Mouse (Mus musculus) hindbrain, embryonic 16.5 days (tissue): ENCODE measurements at regions not wholly inside any gene's neighbourhood (a gene's known extent, or its start where the extent isn't known, plus 50 kb on each side); places are given as distances from the start of the nearest gene placed in this dataset.

Experiments used
- ATAC-seq: fragments of 200-750 bp; cut with Nextera tagmentation; 2 replicates; pipeline ENCODE4 v1.8.0; 2017; ENCODE audit warnings: moderate TSS enrichment, moderate library complexity
- H3K27ac ChIP-seq: fragments of 300-500 bp; sonication (generic); 2 replicates; pipeline ENCODE4 v1.5.1; 2014; ENCODE audit warnings: low read depth, mild to moderate bottlenecking, control low read depth, low read length, moderate library complexity
- H3K27me3 ChIP-seq: fragments of 300-500 bp; sonication (generic); replicated peaks from 2 replicates; pipeline ENCODE4 v1.6.1; 2014; ENCODE audit warnings: low read length; ENCODE audit not compliant: control insufficient read depth, insufficient read depth
- H3K36me3 ChIP-seq: fragments of 300-500 bp; sonication (generic); 2 replicates; pipeline ENCODE4 v1.6.1; 2014; ENCODE audit warnings: mild to moderate bottlenecking, low read length, moderate library complexity, mixed read lengths; ENCODE audit not compliant: control insufficient read depth, insufficient read depth
- H3K4me1 ChIP-seq: fragments of 300-500 bp; sonication (generic); 2 replicates; pipeline ENCODE4 v1.6.1; 2014; ENCODE audit warnings: low read depth, low read length; ENCODE audit not compliant: control insufficient read depth, insufficient read depth
- H3K4me2 ChIP-seq: fragments of 300-500 bp; sonication (generic); 2 replicates; pipeline ENCODE4 v1.6.1; 2014; ENCODE audit warnings: mild to moderate bottlenecking, low read length, control low read depth, moderate library complexity
- H3K4me3 ChIP-seq: fragments of 300-500 bp; sonication (generic); 2 replicates; pipeline ENCODE4 v1.5.1; 2014; ENCODE audit warnings: mild to moderate bottlenecking, low read length, control low read depth, moderate library complexity
- H3K9ac ChIP-seq: fragments of 300-500 bp; sonication (generic); 2 replicates; pipeline ENCODE4 v1.6.1; 2014; ENCODE audit warnings: low read depth, mild to moderate bottlenecking, control low read depth, low read length, moderate library complexity
- H3K9me3 ChIP-seq: fragments of 300-500 bp; sonication (generic); 2 replicates; pipeline ENCODE4 v1.6.1; 2014; ENCODE audit warnings: mild to moderate bottlenecking, low read length, moderate library complexity; ENCODE audit not compliant: control insufficient read depth
- WGBS: fragments of 180-500 bp; shearing (Covaris S2); extraction: QIAGEN DNeasy Blood & Tissue Kit; methylation state at CpG from one replicate; pipeline ENCODE4 v1.1.7; 2014; 5-methylcytosine and 5-hydroxymethylcytosine counted together

DNA sequence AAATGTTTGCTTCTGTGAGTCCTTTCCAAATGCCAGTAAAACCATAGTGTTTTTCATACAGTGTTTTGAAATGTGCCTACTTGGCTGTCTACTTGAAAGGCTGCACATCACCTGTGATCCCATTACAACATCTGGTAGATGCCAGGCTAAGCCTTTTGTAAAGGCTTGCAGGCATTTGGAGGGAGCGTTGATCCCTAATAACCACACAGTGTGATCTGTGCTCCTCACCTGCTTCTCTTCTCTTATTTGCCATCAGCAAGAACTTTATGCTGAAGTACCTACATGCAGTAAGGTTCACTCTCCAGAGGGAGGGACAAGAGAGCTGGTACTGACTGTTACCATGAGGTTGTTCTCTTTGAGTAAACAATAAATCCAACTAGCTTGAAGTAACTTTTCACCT lies 1553.7 kb upstream of the Slc10a2 start:
- no peaks in the 10 kb centered on the region for H3K4me1 ChIP-seq
- H3K9me3 ChIP-seq = no peaks in the 10 kb centered on the region
- H3K27me3 ChIP-seq = no peaks in the 10 kb centered on the region
- 87% methylated on average over 1 of the region's 1 CpGs for whole genome bisulfite sequencing
- no peak overlapping the region for H3K4me2 ChIP-seq
- no peak for ATAC-seq
- H3K36me3 ChIP-seq = no peaks in the 10 kb centered on the region
- no peak overlapping the region for H3K27ac ChIP-seq
- H3K4me3 ChIP-seq = no peak overlapping the region
- no peak overlapping the region for H3K9ac ChIP-seq

DNA sequence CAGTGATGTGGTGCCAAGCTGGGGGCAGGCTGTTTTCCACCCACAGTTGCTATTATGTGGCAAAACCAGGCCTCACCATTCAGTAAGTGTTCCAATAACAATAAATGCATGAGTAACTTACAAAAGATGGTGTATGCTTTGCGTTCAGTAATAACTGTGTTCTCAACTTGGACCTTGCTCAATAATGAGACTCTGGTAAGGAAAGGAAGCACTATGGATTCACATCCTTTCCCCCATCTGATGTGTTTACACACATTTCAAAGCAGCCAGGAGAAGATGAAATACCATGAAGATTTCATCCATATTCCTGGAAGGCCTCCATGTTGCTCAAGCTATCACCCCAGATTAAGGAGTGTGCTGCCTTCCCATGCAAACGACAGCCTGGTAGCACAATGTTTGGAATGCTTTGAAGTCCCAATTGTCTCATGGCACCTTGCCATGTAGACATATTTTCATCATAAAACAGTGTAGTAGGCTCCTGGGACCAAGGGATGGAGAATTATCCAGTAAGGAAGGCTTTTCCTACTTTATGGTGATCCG lies 1552.4 kb upstream of the Slc10a2 start:
- Histone ChIP-seq H3K27me3 (no peaks in the 10 kb centered on the region), H3K27ac (no peak overlapping the region), H3K4me1 (no peaks in the 10 kb centered on the region), H3K36me3 (no peaks in the 10 kb centered on the region), H3K9ac (no peak overlapping the region), H3K4me2 (no peak overlapping the region), H3K9me3 (no peaks in the 10 kb centered on the region), H3K4me3 (no peak overlapping the region)
- ATAC-seq = no peak
- 71% methylated on average over 3 of the region's 3 CpGs for WGBS

DNA sequence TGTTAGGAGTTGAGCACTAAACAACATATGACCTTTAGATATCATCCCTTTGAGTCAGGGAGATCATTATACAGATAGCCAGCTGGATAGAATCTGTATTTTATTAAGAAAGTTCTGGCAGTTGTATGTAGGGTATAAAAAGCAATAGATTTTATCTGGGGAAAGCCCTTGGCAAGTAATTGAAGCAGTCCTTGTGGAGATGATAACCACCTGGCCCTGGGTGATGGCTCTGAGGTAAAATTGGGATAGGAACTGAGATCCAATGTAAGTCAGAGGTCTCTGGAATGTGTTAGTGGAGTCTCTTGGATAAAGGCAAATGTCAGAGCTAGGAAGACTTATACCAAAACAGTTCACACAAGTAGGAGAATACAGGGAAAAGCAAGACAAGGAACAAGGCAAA lies 1547.0 kb upstream of the Slc10a2 start:
- Histone ChIP-seq H3K9ac (no peak overlapping the region), H3K4me1 (no peaks in the 10 kb centered on the region), H3K4me3 (no peak overlapping the region), H3K9me3 (no peaks in the 10 kb centered on the region), H3K4me2 (no peak overlapping the region), H3K36me3 (no peaks in the 10 kb centered on the region), H3K27me3 (no peaks in the 10 kb centered on the region), H3K27ac (no peak overlapping the region)
- no peak for ATAC-seq

DNA sequence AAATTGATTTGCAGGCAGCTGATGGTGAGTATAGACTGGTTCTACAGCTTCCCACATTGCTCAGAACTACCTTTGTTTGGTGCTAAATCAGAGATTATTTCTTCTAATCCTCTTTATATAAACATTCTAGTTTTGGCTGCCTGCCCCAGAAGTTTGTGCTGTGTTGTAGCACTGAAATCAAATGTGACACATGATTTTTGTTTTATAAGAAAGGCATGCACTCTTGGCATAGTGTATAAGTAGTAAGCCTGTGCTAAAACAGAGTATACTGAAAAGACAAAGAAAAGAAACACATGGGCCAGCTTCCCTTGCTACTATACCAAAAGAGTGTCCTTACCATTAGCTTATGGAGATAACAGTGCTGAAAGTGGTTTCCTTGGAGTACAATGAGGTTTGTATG lies 1542.9 kb upstream of the Slc10a2 start:
- Histone ChIP-seq H3K4me3 (no peak overlapping the region), H3K4me2 (no peak overlapping the region), H3K27ac (no peak overlapping the region), H3K4me1 (no peaks in the 10 kb centered on the region), H3K9me3 (no peaks in the 10 kb centered on the region), H3K36me3 (no peaks in the 10 kb centered on the region), H3K9ac (no peak overlapping the region), H3K27me3 (no peaks in the 10 kb centered on the region)
- no peak for ATAC-seq

DNA sequence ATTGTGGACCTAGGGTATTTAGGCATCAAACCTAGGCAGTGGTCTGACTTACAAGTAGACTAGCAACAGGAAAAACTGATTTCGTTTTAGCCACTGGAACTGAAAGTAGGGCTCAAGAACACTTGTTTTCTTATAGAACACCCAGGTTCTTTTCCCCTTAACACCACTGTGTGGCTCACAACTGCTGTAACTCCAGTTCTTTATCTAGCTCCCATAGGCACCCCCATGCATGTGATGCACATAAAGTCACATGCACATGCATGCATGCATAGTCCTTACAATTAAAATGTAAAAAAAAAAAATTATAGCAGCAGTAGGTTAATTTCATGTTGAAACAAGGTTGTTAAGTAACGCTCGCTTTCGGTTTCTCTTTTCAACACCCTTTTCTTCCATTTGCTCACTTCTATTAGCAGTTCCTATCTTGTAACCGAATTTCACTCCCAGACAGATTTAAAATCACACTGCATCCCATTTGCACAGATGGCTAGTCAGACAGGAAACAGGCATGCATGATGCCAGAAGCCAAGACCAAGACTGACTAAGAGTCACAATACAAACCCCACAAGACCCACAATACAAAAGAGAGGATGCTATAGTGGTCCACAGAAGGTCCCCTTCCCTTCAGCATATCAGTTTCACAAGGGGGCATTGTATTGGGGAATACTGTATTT lies 1540.3 kb upstream of the Slc10a2 start:
- no peaks in the 10 kb centered on the region for H3K4me1 ChIP-seq
- H3K9ac ChIP-seq = no peak overlapping the region
- no peaks in the 10 kb centered on the region for H3K9me3 ChIP-seq
- no peak overlapping the region for H3K27ac ChIP-seq
- no peak for ATAC-seq
- H3K36me3 ChIP-seq = no peaks in the 10 kb centered on the region
- WGBS = 85% methylated on average over 5 of the region's 5 CpGs
- H3K4me3 ChIP-seq = no peak overlapping the region
- H3K27me3 ChIP-seq = no peaks in the 10 kb centered on the region
- no peak overlapping the region for H3K4me2 ChIP-seq

DNA sequence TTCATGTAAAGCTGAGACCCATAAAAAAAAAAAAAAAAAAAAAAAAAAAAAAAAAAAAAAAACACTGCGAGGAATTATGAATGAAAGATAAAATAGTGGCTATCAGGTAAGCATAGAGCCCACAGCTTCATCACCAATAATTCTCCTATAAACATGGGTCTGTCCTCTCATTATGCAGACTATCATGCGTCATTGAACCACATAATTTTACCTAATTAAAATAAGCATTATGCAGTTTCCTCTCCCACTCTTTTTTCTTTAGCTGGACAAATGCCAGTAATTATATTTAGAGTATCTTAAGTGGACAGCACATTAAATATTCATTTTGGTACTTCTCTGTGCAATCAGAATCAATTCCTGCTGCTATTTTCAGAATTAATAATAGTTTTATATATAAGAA lies 1539.2 kb upstream of the Slc10a2 start:
- H3K4me3 ChIP-seq = no peak overlapping the region
- no peaks in the 10 kb centered on the region for H3K27me3 ChIP-seq
- WGBS = 72% methylated on average over 2 of the region's 2 CpGs
- H3K9me3 ChIP-seq = no peaks in the 10 kb centered on the region
- H3K27ac ChIP-seq = no peak overlapping the region
- no peak overlapping the region for H3K9ac ChIP-seq
- no peak overlapping the region for H3K4me2 ChIP-seq
- no peak for ATAC-seq
- H3K36me3 ChIP-seq = no peaks in the 10 kb centered on the region
- no peaks in the 10 kb centered on the region for H3K4me1 ChIP-seq

DNA sequence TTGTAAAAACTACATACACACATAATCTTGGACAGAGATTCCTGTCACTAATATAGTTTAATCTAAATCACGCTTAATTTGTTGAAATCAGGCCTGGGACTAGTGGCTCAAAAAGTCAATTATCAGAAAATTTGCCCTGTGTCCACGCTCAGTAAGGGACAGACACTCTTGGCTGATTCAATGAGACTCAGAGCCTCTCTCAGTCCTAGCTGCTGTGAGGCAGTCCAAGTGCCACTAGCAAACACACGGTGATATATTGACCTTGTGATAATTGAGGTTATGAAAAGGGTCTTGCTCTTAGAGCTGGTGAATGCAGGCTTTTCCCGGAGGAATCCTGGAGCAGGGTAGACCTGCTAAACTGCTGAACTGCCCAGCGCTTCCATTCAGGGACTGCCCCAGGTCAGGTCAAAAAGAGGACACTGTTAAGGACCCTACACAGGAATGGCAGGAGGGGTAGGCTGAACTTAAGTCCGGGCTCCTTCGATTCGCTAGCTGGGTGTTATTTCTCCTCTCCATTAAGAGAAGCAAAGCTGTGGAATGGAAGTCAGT lies 1521.9 kb upstream of the Slc10a2 start:
- no peak for ATAC-seq
- 56% methylated on average over 8 of the region's 8 CpGs for WGBS

DNA sequence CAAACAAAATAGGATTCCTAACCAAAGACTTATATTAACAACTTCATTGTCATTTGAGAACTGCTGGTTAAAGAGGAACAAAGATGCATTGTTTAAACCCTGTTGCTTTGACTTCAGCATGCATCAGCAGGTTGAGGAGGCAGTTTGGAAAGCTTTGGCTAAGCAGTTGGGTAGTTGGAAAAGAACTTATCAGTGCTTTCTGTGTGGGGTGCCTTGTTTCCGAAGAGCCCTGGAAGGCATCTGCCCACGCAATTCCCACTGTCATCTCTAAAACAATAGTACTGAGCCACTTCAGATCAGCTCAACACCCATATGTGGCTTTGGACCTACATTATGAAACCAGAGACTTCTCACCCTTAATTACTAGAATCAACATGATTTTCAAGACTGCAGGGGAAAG lies 1503.7 kb upstream of the Slc10a2 start:
- no peak overlapping the region for H3K4me3 ChIP-seq
- H3K27me3 ChIP-seq = no peaks in the 10 kb centered on the region
- ATAC-seq = no peak
- no peak overlapping the region for H3K9ac ChIP-seq
- H3K9me3 ChIP-seq = no peaks in the 10 kb centered on the region
- no peak overlapping the region for H3K27ac ChIP-seq
- H3K36me3 ChIP-seq = no peaks in the 10 kb centered on the region
- H3K4me1 ChIP-seq = no peaks in the 10 kb centered on the region
- WGBS = 56% methylated on average over 2 of the region's 2 CpGs
- no peak overlapping the region for H3K4me2 ChIP-seq

More for the DNA sequence above, 1521.9 kb upstream of the Slc10a2 start:
- H3K9me3 ChIP-seq = no peaks in the 10 kb centered on the region
- no peaks in the 10 kb centered on the region for H3K36me3 ChIP-seq
- H3K27ac ChIP-seq = no peak overlapping the region
- no peak overlapping the region for H3K9ac ChIP-seq
- no peaks in the 10 kb centered on the region for H3K4me1 ChIP-seq
- H3K27me3 ChIP-seq = no peaks in the 10 kb centered on the region
- H3K4me2 ChIP-seq = no peak overlapping the region
- H3K4me3 ChIP-seq = no peak overlapping the region

DNA sequence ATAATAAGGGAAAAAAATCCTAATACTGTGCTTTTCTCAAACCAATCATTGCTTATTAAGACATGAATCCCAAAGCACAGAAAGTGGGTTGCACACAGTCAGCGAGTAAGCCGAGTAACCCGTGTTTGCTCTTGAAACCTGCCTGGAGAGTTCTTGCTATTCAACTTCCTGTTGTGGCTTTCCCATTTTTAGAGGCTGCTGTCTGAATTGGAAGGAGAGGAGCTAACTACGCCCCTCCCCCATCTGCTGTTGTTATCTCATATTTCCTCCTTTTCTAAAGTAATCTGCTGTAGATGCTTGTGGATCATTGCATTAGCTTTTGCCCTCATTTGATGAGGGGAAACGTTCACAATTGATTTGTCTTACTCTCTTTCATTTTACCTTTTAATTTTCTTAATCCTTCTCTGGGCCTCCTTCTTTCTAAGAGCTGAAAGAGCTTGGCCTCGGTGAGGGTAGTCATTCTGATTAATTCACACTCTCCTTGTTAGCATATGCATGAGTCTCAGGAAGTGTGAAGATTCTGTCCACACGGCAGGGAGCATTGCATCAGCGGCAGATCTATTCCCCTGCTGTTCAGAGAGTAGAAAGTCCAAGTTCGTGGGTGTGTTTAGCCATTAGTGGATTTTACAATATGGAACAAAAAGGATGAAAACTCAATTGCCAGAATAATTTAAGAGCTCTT lies 1501.8 kb upstream of the Slc10a2 start:
- Histone ChIP-seq H3K9me3 (no peaks in the 10 kb centered on the region), H3K9ac (no peak overlapping the region), H3K27ac (no peak overlapping the region), H3K27me3 (no peaks in the 10 kb centered on the region), H3K4me2 (no peak overlapping the region), H3K4me3 (no peak overlapping the region), H3K36me3 (no peaks in the 10 kb centered on the region), H3K4me1 (no peaks in the 10 kb centered on the region)
- peak; percentile 76 for ATAC-seq
- 19% methylated on average over 9 of the region's 9 CpGs for WGBS
